Mouse (Mus musculus): Measurements from ENCODE around the gene Donson.

Donson gene

GRCm38 (mm10) chr16:91639636-91640035 is 48.9 kb downstream of the Donson start:
- DNase-seq: no peak

DNA sequence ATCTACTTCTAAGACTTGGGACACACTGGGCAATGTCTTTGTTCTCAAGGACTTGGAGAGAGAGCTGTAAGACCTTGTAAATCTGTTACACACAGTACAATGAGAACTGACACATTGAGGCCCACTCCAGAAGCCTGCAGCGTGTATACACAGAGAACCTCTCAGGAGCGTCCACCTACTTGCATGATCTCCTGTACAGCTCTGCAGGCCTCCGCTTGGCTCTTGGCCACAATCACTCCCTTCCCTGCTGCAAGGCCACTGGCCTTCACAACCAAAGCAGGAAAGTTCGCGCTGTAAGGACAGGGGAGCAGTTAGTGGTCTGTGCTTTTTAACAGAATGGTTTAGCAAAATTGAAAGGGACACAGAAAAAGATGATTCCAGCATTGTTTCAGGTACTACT is 49.4 kb downstream of the Donson start:
- no peak for DNase-seq

- DNase-seq: no peak
Observed at GRCm38 (mm10) chr16:91633641-91634040, 54.9 kb downstream of the Donson start.

- no peak for DNase-seq
Observed at GRCm38 (mm10) chr16:91632940-91633339, 55.6 kb downstream of the Donson start.

DNA sequence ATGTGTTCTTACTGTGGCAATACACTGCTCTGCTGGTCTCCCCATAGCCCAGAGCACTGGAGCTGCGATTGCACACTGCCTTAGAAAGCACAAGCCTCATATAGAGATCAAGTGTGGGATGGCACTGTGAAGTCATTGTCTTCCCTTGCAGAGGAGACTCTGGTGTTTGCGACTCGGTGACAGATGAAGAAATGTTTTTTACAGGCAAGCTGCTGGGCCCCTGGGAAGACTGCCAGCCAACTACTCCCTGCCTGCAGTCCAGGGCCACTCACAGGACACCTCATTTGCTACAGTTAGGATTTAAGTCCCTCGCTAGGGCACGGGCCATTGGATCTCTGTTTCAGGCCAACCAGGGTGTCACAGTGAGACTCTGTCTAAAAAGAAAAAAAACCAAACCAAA is 56.1 kb downstream of the Donson start:
- no peak for DNase-seq

DNA sequence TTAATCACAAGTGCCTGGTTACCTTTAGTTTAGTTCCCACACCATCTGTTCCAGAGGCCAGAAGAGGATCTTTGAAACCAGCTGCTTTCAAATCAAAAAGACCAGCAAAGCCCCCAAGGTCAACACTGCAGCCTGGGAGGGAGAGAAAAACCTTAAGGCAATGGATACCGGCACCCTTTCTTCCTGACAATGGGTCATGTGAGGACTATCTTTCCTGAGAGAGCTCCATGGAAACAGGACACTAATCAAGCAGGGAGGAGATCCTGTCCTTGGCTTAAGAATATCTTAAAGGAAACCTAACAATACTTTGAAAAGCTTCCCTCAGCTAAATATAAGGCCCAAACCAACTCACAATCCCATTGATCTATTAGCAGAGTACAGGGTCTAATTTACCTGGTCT is 58.0 kb downstream of the Donson start:
- no peak for DNase-seq

- no peak for DNase-seq
Observed at GRCm38 (mm10) chr16:91629749-91630148, 58.8 kb downstream of the Donson start.

GRCm38 (mm10) chr16:91628673-91629072 is 59.9 kb downstream of the Donson start:
- no peak for DNase-seq

- no peak for DNase-seq
Observed at GRCm38 (mm10) chr16:91627831-91628230, 60.7 kb downstream of the Donson start.

Measured in lung, postnatal 36 days (tissue).